Mouse (Mus musculus) kidney, embryonic 15.5 days (tissue): ENCODE data around the gene Naa35. TPM values are rescaled to one million over a fixed set of nuclear protein-coding genes. Genes with fewer than 3 reads are reported as not detected.

Source experiments
- ATAC-seq: fragments of 200-750 bp; cut with Nextera tagmentation; replicated peaks from 2 replicates; pipeline ENCODE4 v1.8.0; 2017; ENCODE audit warnings: moderate TSS enrichment; ENCODE audit not compliant: low FRiP score
- H3K27ac ChIP-seq: fragments of 300-500 bp; sonication (generic); 2 replicates; pipeline ENCODE4 v1.5.1; 2015; ENCODE audit warnings: mild to moderate bottlenecking, inconsistent platforms
- H3K27me3 ChIP-seq: fragments of 300-500 bp; sonication (generic); 2 replicates; pipeline ENCODE4 v1.6.1; 2015; ENCODE audit warnings: inconsistent platforms
- H3K36me3 ChIP-seq: fragments of 300-500 bp; sonication (generic); 2 replicates; pipeline ENCODE4 v1.6.1; 2015; ENCODE audit warnings: inconsistent platforms
- H3K4me1 ChIP-seq: fragments of 300-500 bp; sonication (generic); 2 replicates; pipeline ENCODE4 v1.6.1; 2015; ENCODE audit warnings: inconsistent platforms
- H3K4me2 ChIP-seq: fragments of 300-500 bp; sonication (generic); 2 replicates; pipeline ENCODE4 v1.6.1; 2015; ENCODE audit warnings: moderate library complexity, mild to moderate bottlenecking, inconsistent platforms
- H3K4me3 ChIP-seq: fragments of 300-500 bp; sonication (generic); replicated peaks from 2 replicates; pipeline ENCODE4 v1.5.1; 2015; ENCODE audit warnings: mild to moderate bottlenecking, inconsistent platforms
- H3K9ac ChIP-seq: fragments of 300-500 bp; sonication (generic); 2 replicates; pipeline ENCODE4 v1.6.1; 2015; ENCODE audit warnings: mild to moderate bottlenecking, inconsistent platforms
- H3K9me3 ChIP-seq: fragments of 300-500 bp; sonication (generic); replicated peaks from 2 replicates; pipeline ENCODE4 v1.6.1; 2016; ENCODE audit warnings: inconsistent platforms
- WGBS: fragments of 180-500 bp; shearing (Covaris S2); methylation state at CpG from one replicate; pipeline ENCODE4 v1.1.7; 2015; ENCODE audit warnings: mixed read lengths; 5-methylcytosine and 5-hydroxymethylcytosine counted together
- polyA plus RNA-seq: library from polyadenylated mRNA; unstranded; fragments of >200 nt; fragmentation: Nextera tagmentation; extraction: Ambion mirVana; gene quantifications from 2 replicates; pipeline ENCODE4 v1.2.1, GENCODE M21; 2015

The Naa35 gene
- 101 and 113 TPM in 2 replicates for polyA plus RNA-seq

GRCm38 (mm10) chr13:59584947-59585647, at the start of gene Naa35, which contains the start of gene Agtpbp1:
TSS of gene Naa35 (plus strand) at chr13:59585259.
TSS of gene Agtpbp1 (minus strand) at chr13:59585227.
- Histone ChIP-seq H3K9me3 (no peaks in the 10 kb centered on the region), H3K36me3 (peaks cover 28% of the 10 kb centered on the region), H3K4me2 (peak within 1 kb of the TSS; percentile 90), H3K27ac (peak within 1 kb of the TSS; percentile 87), H3K4me1 (peaks cover 30% of the 10 kb centered on the region), H3K27me3 (no peaks in the 10 kb centered on the region), H3K9ac (peak within 1 kb of the TSS; percentile 77), H3K4me3 (peak within 1 kb of the TSS; percentile 76)
- under 1% methylated on average over 71 of the region's 83 CpGs for WGBS
- peak; percentile 98 for ATAC-seq

GRCm38 (mm10) chr13:59535746-59536145, 49.3 kb upstream of the Naa35 start:
- Histone ChIP-seq H3K4me2 (no peak overlapping the region), H3K9me3 (no peaks in the 10 kb centered on the region), H3K36me3 (peaks cover 20% of the 10 kb centered on the region; the same call in 1 of the 2 replicates), H3K4me3 (no peak overlapping the region), H3K27me3 (no peaks in the 10 kb centered on the region), H3K4me1 (no peaks in the 10 kb centered on the region), H3K27ac (no peak overlapping the region), H3K9ac (no peak overlapping the region)
- WGBS, result 82% methylated on average over 6 of the region's 6 CpGs
- ATAC-seq, result no peak

GRCm38 (mm10) chr13:59536631-59537030, 48.4 kb upstream of the Naa35 start:
- no peak overlapping the region for H3K4me3 ChIP-seq
- H3K4me2 ChIP-seq, result no peak overlapping the region
- no peak for ATAC-seq
- 76% methylated on average over 2 of the region's 2 CpGs for WGBS
- H3K27me3 ChIP-seq, result no peaks in the 10 kb centered on the region
- H3K9me3 ChIP-seq, result no peaks in the 10 kb centered on the region
- no peaks in the 10 kb centered on the region for H3K4me1 ChIP-seq
- no peak overlapping the region for H3K27ac ChIP-seq
- no peak overlapping the region for H3K9ac ChIP-seq
- peaks cover 14% of the 10 kb centered on the region; the same call in 1 of the 2 replicates for H3K36me3 ChIP-seq

GRCm38 (mm10) chr13:59538661-59539060, 46.4 kb upstream of the Naa35 start:
- no peak overlapping the region for H3K4me3 ChIP-seq
- peaks cover 4% of the 10 kb centered on the region; the same call in 1 of the 2 replicates for H3K36me3 ChIP-seq
- H3K9ac ChIP-seq, result no peak overlapping the region
- no peak for ATAC-seq
- no peaks in the 10 kb centered on the region for H3K27me3 ChIP-seq
- no peaks in the 10 kb centered on the region for H3K4me1 ChIP-seq
- no peaks in the 10 kb centered on the region for H3K9me3 ChIP-seq
- WGBS, result 93% methylated on average over 5 of the region's 5 CpGs
- no peak overlapping the region for H3K4me2 ChIP-seq
- no peak overlapping the region for H3K27ac ChIP-seq

GRCm38 (mm10) chr13:59540030-59540429, 45.0 kb upstream of the Naa35 start:
- ATAC-seq, result no peak
- Histone ChIP-seq H3K9ac (no peak overlapping the region), H3K27me3 (no peaks in the 10 kb centered on the region), H3K27ac (no peak overlapping the region), H3K36me3 (peaks cover 4% of the 10 kb centered on the region; the same call in 1 of the 2 replicates), H3K4me1 (peaks cover 10% of the 10 kb centered on the region), H3K4me3 (no peak overlapping the region), H3K4me2 (no peak overlapping the region), H3K9me3 (no peaks in the 10 kb centered on the region)
- WGBS, result 84% methylated on average over 5 of the region's 5 CpGs

GRCm38 (mm10) chr13:59542411-59542810, 42.6 kb upstream of the Naa35 start:
- Histone ChIP-seq H3K9ac (no peak overlapping the region), H3K36me3 (no peaks in the 10 kb centered on the region), H3K4me3 (no peak overlapping the region), H3K27me3 (no peaks in the 10 kb centered on the region), H3K27ac (no peak overlapping the region), H3K9me3 (no peaks in the 10 kb centered on the region), H3K4me1 (peaks cover 28% of the 10 kb centered on the region), H3K4me2 (no peak overlapping the region)
- 87% methylated on average over 10 of the region's 10 CpGs for WGBS
- ATAC-seq, result no peak

- Histone ChIP-seq H3K9ac (no peak overlapping the region), H3K4me2 (no peak overlapping the region), H3K27me3 (no peaks in the 10 kb centered on the region), H3K36me3 (no peaks in the 10 kb centered on the region), H3K9me3 (no peaks in the 10 kb centered on the region), H3K4me1 (peaks cover 38% of the 10 kb centered on the region), H3K27ac (no peak overlapping the region), H3K4me3 (no peak overlapping the region)
- no peak for ATAC-seq
- WGBS, result 70% methylated on average over 2 of the region's 2 CpGs
Observed at GRCm38 (mm10) chr13:59547091-59547490, 38.0 kb upstream of the Naa35 start.

- H3K9me3 ChIP-seq, result no peaks in the 10 kb centered on the region
- H3K27me3 ChIP-seq, result no peaks in the 10 kb centered on the region
- no peak overlapping the region for H3K9ac ChIP-seq
- no peak for ATAC-seq
- H3K4me3 ChIP-seq, result no peak overlapping the region
- H3K4me2 ChIP-seq, result no peak overlapping the region
- 68% methylated on average over 4 of the region's 4 CpGs for WGBS
- H3K4me1 ChIP-seq, result peaks cover 38% of the 10 kb centered on the region
- H3K36me3 ChIP-seq, result no peaks in the 10 kb centered on the region
- no peak overlapping the region for H3K27ac ChIP-seq
Observed at GRCm38 (mm10) chr13:59547716-59548115, 37.3 kb upstream of the Naa35 start.

- Histone ChIP-seq H3K4me3 (no peak overlapping the region), H3K27me3 (no peaks in the 10 kb centered on the region), H3K4me1 (peaks cover 34% of the 10 kb centered on the region), H3K36me3 (no peaks in the 10 kb centered on the region), H3K9ac (no peak overlapping the region), H3K9me3 (no peaks in the 10 kb centered on the region), H3K4me2 (no peak overlapping the region), H3K27ac (no peak overlapping the region)
- no peak for ATAC-seq
- WGBS, result 40% methylated on average over 1 of the region's 1 CpGs
Observed at GRCm38 (mm10) chr13:59549318-59549798, 35.7 kb upstream of the Naa35 start.

GRCm38 (mm10) chr13:59552286-59552685, 32.8 kb upstream of the Naa35 start:
- H3K4me2 ChIP-seq, result no peak overlapping the region
- H3K9me3 ChIP-seq, result no peaks in the 10 kb centered on the region
- 92% methylated on average over 5 of the region's 5 CpGs for WGBS

GRCm38 (mm10) chr13:59552751-59553150, 32.3 kb upstream of the Naa35 start:
- ATAC-seq, result no peak
- H3K27me3 ChIP-seq, result no peaks in the 10 kb centered on the region

More at GRCm38 (mm10) chr13:59552286-59552685, 32.8 kb upstream of the Naa35 start:
- Histone ChIP-seq H3K4me1 (peaks cover 30% of the 10 kb centered on the region), H3K36me3 (no peaks in the 10 kb centered on the region), H3K9ac (no peak overlapping the region), H3K27ac (no peak overlapping the region), H3K27me3 (no peaks in the 10 kb centered on the region), H3K4me3 (no peak overlapping the region)
- ATAC-seq, result no peak

GRCm38 (mm10) chr13:59554772-59555505, 30.1 kb upstream of the Naa35 start:
- ATAC-seq, result no peak
- Histone ChIP-seq H3K27ac (no peak overlapping the region), H3K4me3 (peak overlapping the region; percentile 75), H3K9me3 (no peaks in the 10 kb centered on the region), H3K4me1 (peaks cover 25% of the 10 kb centered on the region), H3K9ac (no peak overlapping the region), H3K4me2 (peak overlapping the region; percentile 90), H3K36me3 (no peaks in the 10 kb centered on the region), H3K27me3 (no peaks in the 10 kb centered on the region)
- 56% methylated on average over 17 of the region's 17 CpGs for WGBS

More at GRCm38 (mm10) chr13:59552751-59553150, 32.3 kb upstream of the Naa35 start:
- no peaks in the 10 kb centered on the region for H3K9me3 ChIP-seq
- WGBS, result 64% methylated on average over 2 of the region's 2 CpGs
- H3K4me3 ChIP-seq, result no peak overlapping the region
- H3K4me1 ChIP-seq, result peaks cover 29% of the 10 kb centered on the region
- no peak overlapping the region for H3K27ac ChIP-seq
- H3K36me3 ChIP-seq, result no peaks in the 10 kb centered on the region
- H3K4me2 ChIP-seq, result no peak overlapping the region
- no peak overlapping the region for H3K9ac ChIP-seq
